Mouse (Mus musculus) urinary bladder, postnatal 4 days (tissue): ENCODE measurements around the gene Wdr81.
"Not testable (repeated sequence)": the region's sequence is repeated elsewhere in the genome, so short reads cannot be mapped to it uniquely, and the experiment has no call there.

Experiments used
- DNase-seq, 2 experiments: peaks; one replicate each; pipeline ENCODE4 v3.0.0; 2021 to 2022; ENCODE audit warnings: low spot score in 2 of 2

Wdr81 gene

DNA sequence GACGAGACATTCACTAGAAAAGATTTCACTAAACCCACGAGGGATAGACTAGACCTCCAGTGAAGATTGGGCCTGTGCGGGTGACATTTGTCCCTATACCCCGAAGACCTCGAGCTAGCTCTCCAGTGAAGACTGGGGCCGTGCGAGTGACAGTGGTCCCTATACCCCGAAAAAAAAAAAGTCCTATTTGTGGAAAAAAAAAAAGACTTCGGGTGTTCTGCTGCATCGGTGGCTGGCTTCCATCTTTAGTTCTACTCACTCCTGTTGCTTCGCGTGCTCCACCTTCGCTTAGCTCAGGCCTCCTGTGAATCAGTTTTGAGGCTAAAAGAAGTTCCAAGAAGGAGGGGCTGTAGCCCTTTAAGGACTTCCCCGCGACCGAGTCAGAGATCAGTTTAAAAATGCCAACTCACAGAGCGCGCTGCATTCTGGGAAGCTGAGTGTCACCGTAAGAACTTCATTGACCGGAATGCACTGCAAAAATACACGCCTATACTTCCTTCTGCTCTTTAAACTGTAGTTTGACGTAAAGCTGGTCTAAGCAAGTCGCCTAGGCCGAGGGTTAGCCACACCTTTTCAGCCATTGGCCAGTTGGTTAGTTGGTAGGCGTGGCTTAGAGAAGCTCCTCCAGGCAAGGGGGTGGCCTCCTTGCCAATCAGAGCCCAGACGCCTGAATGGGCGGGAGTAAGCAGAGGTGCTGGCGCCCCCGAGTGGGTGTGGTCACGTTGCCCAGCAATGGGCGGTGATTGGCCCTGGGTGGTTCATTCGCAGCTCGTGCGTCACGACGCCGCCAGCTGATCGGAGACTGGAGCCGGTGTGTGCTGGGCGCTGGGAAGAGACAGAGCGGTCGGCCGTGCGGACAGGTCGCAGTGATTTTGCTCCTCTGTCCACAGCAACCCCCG lies 6.6 kb upstream of the Wdr81 start, which contains the start of gene Tlcd2:
Gene Tlcd2 (plus strand): TSS at position 872 of the 899 bp plus-strand sequence.
- DNase-seq: peak; percentile 99 to 100

DNA sequence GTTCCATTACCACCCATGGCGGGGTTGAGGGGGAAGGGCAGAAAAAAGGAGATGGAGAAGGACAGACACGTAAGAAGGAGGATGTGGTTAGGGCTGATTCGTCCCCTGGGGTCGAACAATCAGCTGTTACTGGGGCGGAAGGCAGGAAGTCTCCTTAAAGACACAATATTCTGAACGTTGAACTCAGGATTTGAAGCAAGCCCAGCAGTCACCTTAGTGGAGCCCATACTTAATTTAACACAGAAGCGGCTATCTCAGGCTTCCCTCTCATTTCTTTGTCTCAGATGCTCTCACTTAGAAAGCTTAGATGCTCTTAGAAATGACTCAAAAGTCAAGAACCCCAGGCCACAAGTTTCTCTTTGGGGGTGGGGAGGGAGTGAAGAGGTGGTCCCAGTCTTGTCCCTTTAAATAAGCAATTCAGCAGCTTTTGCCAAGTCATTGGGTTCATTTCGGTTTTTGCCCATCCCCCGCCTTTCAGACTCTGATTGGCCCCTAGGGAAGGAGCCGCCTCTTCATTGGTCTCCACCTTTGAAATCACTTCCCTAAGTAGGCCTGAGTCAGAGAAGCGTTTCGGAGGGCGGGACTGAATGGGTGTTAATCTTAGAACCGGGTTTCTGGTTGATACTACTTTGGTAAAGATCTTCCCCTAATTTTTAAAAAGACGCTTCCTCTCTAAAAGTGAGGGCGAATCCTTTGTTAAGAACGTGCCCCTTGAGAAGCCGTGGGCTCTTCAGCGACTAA lies 5.8 kb upstream of the Wdr81 start:
- DNase-seq: peak; percentile 86

DNA sequence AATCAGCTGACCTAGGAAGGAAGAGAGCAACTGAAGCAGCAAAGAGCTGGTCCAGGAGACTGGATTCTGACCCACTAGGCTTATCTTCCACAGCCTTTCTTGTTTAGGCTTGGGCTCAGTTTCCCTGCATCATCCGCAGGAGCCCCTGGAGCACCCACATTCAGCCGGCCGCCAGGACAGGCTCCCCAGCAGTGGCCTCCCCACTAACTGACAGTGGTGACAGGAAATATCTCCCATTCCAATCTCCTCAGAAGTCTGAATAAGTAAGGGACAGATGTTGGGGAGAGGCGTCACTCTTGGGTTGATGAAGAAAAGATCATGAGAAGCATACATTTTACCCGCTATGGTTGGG lies 5.2 kb upstream of the Wdr81 start:
- no peak for DNase-seq

DNA sequence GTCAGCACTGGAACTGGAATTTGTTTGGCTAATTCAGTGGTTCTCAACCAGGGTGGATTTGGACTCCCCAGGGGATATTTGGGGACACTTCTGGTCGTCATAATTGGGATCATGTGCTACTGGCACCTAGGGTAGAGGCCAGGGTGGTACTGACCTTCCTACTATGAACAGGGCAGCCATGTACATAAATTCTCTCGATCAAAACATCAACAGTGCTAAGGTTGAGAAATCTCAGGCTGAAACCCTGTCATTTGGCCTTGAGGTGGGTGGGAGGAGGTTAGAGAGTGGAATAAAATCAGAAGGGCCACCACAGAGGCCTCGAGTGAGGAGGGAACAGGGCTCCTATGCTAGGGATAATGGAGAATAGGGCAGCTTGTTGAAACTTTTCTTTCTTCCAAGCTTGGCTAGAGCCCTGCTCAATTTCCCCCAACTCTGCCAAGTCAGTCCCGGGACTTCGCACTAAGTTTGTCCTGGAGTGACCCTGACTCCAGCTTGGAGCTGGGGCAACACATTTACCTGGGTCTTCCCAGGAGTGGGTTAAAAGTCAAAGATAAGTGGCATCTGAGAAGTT lies 4.7 kb upstream of the Wdr81 start:
- DNase-seq: no peak

DNA sequence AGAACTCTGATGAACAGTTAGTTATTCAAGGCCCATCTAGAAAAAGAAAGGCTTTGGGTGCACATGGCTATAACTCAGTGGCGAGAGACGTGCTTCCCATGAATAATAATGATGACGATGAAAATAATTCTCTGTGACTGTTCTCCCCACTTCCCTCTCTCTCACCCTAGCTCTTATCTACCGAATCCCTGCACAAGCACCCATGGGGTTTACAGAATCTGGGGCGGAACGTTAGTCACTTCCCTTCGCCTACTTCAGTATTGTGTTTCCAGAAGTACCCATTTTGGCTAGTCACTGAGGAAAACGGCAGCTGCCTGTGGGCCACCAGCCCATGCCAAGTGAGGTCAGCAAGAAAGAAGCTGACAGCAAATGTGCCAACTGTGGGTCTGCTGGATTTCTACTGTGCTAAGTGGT lies 4.1 kb upstream of the Wdr81 start:
- DNase-seq: no peak

DNA sequence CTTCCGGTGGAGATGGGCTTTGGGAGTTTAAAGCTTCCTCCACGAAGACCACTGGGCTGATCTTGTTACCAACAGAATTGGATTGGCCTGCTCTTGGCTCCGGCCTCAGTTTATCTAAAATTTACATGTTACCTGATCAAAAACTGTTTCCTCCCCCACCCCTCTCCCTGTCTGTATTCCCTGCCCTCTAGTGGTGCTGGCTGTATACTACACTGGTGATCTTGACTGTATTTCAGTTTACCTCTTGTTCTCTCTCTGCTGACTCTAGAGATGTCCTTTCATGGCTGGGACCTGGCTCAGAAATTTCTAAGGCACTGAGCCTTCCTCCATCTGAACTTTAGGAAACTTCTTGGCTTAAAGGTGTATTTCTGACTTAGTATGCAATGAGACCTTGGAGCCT lies 3.7 kb upstream of the Wdr81 start:
- DNase-seq: no peak

DNA sequence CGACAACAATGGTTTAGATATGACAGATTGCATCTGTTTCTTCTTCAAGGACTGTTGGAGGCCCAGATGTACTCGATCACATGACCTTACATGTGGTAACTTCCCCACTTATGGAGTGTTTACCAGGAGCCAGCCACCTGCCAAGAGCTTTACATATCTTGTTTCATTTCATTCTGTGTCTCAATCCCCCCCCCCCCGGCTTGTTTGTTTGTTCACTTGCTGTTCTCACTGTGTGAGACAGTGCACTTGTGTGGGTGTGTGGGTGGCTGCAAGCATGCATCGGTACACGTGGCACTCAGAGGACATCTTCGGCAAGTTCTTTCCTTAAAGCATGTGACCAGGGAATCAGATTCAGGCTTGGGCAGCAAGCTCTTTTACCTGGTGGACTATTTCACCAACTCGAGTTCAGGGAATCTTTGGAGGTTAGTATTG lies 1.9 kb upstream of the Wdr81 start:
- DNase-seq: no peak

DNA sequence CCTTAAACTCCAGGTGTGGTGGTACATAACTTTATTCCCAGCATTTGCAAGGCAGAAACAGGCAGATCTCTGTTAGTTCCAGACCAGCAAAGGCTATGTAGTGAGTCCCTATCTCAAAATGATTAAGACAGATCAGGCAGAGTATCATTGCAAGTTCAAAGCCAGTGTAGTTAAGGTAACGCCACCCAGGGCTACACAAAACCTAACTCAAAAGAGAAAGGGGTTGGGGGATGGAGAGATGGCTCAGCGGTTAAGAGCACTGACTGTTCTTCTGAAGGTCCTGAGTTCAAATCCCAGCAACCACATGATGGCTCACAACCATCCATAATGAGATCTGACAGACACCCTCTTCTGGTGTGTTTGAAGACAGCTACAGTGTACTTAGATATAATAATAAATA lies 1.5 kb upstream of the Wdr81 start:
- DNase-seq: not testable (repeated sequence)

DNA sequence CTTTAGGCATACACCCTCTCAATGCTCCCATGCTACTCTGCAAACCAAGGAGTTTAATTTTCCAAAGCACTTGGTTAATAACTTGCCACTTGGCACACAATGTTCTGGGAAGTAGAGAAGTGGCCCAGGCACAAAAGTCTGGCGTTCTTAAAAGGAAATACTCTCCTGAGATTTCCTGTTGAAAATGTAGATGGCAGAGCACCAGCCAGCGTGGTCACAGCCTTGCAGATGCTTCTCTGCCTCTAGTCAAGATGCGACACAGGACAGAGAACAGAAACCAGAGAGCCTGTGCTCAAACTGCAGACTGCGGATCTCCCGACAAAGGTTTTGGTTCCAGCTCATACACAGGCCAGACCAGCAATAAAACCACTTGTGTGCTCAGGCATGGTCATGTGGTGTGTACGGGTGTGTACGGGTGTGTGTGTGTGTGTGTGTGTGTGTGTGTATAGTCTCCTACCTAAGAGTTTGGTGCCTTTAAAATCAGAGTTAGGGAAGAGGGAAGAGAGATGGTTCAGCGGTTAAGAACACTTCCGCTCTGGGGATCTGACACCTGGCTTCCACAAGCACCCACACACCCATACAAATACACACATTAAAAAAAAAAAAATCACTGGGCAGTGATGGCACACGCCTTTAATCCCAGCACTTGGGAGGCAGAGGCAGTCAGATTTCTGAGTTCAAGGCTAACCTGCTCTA lies 672 bp upstream of the Wdr81 start:
- no peak for DNase-seq

DNA sequence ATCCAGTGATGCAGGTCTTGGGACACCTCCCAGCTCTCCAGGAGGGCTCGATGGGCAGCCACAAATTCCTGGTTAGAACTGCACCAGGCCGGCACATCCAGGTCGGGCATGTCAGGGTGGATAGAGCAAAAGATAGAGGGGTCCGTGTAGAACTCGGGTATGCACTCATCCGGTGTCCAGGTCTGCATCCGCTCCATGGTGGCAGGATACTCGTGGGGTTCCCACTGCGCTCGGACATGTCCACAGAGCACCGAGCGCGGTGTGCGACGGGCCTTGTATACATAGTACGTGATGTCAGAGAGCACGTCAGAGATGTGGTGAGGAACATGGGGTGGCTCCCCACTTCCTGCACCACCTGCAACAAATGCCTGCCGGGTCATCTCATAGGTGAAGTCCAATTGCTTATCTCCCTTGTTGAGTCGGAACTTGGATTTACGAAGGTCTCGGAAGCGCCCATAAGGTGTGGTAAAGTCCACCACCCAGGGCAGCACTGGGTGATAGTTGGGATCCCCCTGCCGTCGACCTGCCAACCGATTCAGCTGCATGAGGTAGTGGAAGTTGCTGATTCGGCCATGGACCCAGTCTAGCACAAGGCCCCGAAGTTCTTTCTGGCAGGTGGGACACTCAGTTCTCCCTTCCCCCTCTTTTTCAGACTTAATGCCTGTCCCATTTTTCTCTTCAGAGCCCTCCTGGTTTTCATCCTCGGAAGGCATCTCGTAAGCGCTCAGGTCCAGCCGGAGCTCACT lies 1.5 kb downstream of the Wdr81 start:
- DNase-seq: no peak

DNA sequence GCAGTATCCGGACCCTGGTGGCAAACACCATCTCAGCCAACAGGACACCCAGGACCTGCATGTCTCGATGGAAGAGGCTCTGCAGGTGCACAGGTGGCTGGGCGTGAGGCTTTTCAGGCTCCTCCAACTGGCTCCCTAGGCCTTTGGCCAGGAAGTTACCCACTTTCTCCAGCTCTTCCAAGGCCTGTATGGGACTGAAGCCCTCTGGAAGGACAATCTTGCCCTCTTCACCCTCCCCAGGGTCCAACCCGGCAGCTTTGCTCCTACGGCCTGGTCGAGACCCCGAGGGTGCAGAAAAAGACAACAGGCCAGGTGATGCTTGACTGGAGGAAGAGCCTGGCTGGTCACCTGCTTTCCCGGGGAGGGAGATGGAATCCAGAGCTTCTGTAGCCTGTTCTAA lies 2.4 kb downstream of the Wdr81 start:
- DNase-seq: no peak

DNA sequence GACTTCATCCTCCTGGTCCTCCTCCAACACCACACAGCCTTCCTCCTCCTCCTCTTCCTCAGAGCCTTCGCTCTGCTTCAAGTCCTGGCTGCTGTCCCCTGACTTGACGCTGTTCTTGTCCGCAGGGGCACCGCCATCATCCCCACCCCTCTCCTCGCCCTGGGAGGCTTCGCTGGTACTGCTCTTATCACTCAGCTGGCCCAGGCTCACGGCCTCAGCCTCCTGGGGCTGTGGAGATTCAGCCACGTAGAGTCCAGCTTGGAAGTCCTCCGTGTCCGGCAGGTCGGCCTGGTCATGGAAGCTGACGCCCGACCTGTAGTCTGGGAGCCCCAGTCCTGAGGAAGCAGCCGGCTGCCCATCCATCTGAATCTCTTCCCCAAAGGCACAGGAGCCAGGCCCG lies 3.6 kb downstream of the Wdr81 start:
- no peak for DNase-seq

DNA sequence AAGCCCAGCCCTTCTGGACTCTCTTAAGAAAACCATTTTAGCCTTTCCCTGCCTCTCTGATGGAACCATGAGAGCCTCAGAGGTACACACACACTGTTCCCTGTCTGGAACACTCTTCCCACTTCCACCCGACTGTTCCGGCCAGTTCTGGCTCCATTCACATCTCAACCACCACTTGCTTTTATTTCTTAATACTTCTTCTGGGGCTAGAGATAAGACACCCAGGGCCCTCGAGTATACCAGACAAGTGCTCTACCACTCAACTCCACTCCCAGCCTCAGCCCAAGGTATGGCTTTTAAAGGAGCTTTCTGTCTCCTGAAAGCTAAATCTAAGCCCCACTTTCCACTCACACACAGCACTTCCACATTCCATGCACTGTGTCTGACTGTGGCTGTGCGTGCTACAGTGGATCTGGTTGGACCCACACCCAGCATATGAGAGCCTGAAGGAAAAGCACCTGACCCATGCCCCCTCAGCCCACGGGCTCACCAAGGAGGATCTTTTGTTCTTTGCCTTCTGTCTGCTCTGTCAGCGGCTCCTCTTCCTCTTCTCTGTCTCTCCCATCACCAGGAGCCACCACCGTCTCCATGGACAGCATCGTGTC lies 4.1 kb downstream of the Wdr81 start:
- no peak for DNase-seq

DNA sequence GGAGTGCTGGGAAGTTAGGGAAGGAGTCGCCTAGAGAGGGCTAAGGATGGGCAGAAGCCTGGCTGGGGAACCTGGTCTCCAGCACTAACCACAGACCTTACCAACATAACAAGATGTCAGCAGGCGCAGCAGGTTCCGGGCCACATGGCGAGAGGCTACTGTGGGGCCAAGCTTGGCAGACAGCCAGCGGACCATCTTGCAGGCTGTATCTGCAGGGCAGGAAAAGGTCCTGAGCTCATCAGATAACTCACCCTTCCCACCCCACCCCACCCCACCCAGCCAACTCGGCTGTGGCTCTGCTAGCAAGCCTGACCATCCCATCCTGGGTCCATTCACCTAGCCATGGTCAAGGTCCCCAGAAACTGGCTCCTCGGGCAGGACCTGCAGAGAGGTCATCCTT lies 4.8 kb downstream of the Wdr81 start:
- no peak for DNase-seq

DNA sequence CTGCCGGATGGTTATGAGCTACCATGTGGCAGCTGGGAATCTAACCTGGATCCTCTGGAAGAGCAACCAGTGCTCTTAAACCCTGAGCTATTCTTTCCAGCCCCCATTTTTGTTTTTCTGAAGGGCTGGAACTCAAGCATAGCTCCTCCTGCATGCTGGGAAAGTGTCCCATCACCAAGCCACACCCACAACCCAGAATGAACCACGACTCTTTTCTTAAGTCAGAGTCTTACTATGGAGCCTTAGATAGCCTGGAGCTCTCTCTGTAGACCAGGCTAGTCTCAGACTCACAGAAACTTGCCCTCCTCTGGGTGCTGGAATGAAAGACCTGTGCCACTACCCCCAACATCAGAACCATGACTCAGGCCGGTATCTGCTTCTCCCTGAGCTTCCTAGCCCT lies 5.9 kb downstream of the Wdr81 start:
- no peak for DNase-seq

DNA sequence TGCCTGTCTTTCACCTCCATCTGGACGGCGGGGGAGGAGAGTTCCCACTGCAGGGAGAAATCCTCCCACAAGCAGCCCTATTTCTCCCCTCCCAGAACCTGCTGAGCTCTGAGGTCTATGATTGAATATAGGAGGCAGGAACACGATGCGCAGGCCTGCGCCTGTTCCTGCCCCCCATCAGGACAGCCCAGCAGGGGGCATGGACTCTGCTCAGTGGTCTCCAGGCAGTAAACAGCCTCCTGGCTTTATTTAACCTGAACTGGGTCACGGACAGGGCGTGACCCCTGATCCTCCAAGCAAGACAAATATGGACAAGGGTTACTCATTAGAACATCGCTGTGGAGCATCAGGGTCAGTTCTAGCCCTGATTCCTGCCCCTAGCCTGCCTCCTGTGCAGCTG lies 10.8 kb downstream of the Wdr81 start:
- DNase-seq: no peak

DNA sequence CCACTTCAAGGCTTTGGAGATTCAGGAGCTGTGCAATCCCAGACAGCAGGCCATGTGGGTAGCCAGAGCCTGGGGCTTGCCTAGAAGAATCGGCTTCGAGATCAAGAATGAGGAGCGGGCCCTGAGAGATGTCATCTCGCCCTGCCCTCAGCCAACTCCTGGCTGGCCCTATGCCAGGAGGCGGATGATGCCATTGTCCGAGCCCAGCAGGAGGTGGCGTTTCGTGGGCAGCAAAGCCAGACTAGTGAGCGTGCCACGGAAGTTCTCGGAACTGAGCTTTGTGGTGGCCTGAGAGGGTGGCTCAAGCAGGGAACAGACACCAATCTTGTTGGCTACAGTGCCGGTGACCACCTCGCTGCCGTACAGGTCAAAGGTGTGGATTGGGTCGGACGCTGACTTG lies 12.9 kb downstream of the Wdr81 start:
- DNase-seq: no peak

DNA sequence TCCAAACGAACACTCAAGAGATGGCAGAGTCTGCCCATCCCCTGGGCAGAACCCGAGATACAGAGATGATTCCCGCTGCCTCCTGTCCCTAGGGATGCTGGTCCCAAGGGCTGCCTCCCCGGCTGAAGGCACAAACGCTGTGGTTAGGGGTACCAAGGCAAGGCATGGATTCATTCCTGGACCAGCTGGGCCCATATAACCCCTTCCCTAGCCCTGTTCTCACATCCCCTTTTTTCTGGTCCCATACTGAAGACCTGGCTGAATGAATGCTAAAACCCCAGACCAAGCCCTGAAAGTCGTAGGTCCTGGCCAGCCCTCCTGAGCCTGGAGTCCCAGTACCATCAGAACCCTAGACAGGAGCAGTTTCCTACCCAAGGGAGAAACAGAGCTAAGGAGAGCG lies 13.5 kb downstream of the Wdr81 start:
- DNase-seq: no peak

DNA sequence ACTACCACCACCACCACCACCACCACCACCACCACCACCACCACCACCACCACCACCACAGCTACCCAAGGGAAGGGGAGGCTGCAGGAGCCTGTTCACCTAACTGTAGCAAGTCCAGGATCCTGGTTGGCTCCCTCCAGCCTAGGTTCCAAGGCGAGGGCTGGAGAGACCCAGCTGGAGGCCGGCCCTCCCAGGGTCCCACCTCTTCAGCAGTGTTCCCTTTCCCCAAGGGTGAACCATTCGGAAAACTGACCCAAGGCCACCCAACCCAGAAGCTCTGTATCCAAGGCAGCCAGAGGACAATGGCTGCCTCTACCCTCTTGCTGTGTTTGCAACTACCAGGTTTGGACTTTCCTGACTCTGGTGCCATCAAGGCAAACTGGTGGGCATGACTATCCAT lies 14.6 kb downstream of the Wdr81 start:
- DNase-seq: no peak

DNA sequence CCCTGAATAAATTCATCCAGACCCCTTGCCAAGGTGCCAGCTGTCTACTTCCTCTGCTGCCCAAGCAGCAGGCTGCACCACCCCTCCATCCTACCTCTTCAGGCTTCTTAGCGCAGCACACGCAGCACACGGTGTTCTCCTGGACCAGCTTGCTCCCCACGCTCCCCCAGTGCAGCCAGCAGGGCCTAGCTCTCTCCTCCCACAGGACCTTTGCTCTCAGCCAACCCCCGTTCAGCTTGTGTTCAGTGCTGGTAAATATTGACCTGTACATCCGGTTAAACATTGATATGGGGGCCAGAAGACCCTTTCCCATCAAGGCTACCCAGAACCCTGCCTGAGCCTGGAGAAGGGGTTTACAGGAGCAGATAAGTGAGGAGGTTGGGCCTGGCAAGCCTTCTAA lies 15.2 kb downstream of the Wdr81 start, which contains the start of gene Serpinf2:
Gene Serpinf2 (minus strand): TSS at position 229 of the 400 bp plus-strand sequence.
- no peak for DNase-seq

DNA sequence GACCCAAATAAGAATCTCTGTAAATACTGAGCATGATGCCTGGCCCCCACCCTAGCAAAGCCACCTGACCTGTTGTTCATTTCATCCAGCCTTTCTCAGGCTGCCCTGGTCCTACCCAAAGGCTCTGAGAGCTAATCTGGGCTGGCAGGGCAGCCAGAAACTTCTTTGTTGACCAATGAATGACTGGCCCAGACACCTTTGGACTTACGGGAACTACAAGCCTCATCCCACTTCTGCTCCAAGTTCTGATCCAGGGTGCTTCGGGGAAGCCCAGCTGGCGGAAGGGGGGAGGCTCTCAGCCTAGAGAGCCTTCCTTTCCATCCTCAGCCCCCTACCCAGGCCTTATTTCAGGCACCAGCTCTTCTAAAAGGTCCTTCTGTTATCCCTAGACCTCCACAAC lies 15.7 kb downstream of the Wdr81 start:
- DNase-seq: no peak
